Mouse (Mus musculus) stomach, postnatal 0 days (tissue): Measurements from ENCODE around the gene Tmem81.

Experiments
- CTCF ChIP-seq: IDR thresholded peaks from 2 replicates; pipeline ENCODE4 v1.5.1; 2016; ENCODE audit warnings: antibody characterized with exemption, low read depth, mild to moderate bottlenecking, moderate library complexity
- EP300 ChIP-seq: optimal IDR thresholded peaks from 2 replicates; pipeline ENCODE3; 2016; ENCODE audit warnings: antibody characterized with exemption

DNA sequence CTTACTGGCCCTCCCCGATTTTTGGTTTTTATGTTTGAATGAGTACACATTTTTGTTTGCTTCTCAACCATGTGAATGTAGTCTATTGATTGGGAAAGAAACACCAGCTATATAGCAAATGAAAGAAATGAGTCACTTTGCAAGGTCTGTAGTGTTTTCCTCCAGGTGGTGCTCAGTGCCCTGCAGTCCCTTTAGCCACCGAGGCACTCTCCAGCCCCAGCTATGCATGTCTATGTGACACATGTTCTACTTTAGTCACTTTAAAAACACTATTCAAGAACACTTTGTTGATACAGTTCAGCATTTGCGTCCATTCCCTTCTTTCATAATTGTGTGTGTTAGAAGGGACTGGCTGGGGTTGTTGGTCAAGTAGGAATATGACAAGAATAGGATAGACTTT, 22.8 kb upstream of the Tmem81 start:
- no peak for TF ChIP-seq EP300
- no peak for TF ChIP-seq CTCF
